Mouse (Mus musculus): ENCODE results near the gene Creb5. TPM values are rescaled to one million over a fixed set of nuclear protein-coding genes. Genes with fewer than 3 reads are reported as not detected.

The Creb5 gene
- polyA plus RNA-seq (2014; fragmentation: Illumina TruSeq; extraction: RNeasy Lipid Tissue Mini Kit (QIAGEN cat#74804); ENCODE audit: low read depth, low replicate concordance): 4.4 TPM

GRCm38 (mm10) chr6:53287038-53287561 lies at the start of gene Creb5:
Gene Creb5 (plus strand): TSS chr6:53287270.

Other genes with a start within 250 kb of the Creb5 start
- gene Jazf1, start 218.6 kb upstream of the Creb5 start, polyA plus RNA-seq (2014; fragmentation: Illumina TruSeq; extraction: RNeasy Lipid Tissue Mini Kit (QIAGEN cat#74804); ENCODE audit: low read depth, low replicate concordance): 6.4 TPM

Data from sigmoid colon, adult 10 weeks (tissue).